Mouse (Mus musculus) CH12.LX (cell line): ENCODE data around the gene Fam151b. TPM values are rescaled to one million over a fixed set of nuclear protein-coding genes. Genes with fewer than 3 reads are reported as not detected.

Experiments used
- DNase-seq: peaks from one replicate; pipeline ENCODE4 v3.0.0-alpha.2; 2013; ENCODE audit errors: extremely low read depth
- H3K27ac ChIP-seq: 2 replicates; pipeline ENCODE4 v1.5.1; 2012; ENCODE audit warnings: low read depth, mild to moderate bottlenecking, control low read depth, moderate library complexity; ENCODE audit not compliant: insufficient read depth
- H3K27me3 ChIP-seq: replicated peaks from 2 replicates; pipeline ENCODE3; 2012; ENCODE audit warnings: inconsistent platforms
- H3K36me3 ChIP-seq, 2 experiments: replicated peaks in 1 of 2; 2 replicates each; pipeline versions ENCODE3 to v1.6.1; 2012; ENCODE audit warnings: inconsistent platforms in 1 of 2, low read length in 1 of 2, mild to moderate bottlenecking in 1 of 2, mixed read lengths in 1 of 2, moderate library complexity in 1 of 2; ENCODE audit not compliant: control insufficient read depth in 1 of 2, insufficient read depth in 1 of 2
- H3K4me1 ChIP-seq, 2 experiments: 2 replicates each; pipeline ENCODE4 v1.6.1; 2012; ENCODE audit warnings: inconsistent platforms in 1 of 2, moderate library complexity in 1 of 2; ENCODE audit not compliant: insufficient read depth in 2 of 2, control insufficient read depth in 1 of 2
- H3K4me2 ChIP-seq: 2 replicates; pipeline ENCODE4 v1.6.1; 2012; ENCODE audit warnings: low read depth, mild to moderate bottlenecking, control low read depth; ENCODE audit not compliant: poor library complexity, insufficient read depth, severe bottlenecking
- H3K4me3 ChIP-seq, 3 experiments: fragments of 150-350 bp in 1 of 3; sonication (generic) in 1 of 3; replicated peaks in 1 of 3; 2 replicates each; pipeline versions ENCODE3 to v1.5.1; 2011 to 2012; ENCODE audit warnings: low read depth in 2 of 3, low read length in 2 of 3, mild to moderate bottlenecking in 2 of 3, moderate library complexity in 2 of 3, control low read depth in 1 of 3, improper control_type of control experiment in 1 of 3, inconsistent platforms in 1 of 3, mixed read lengths in 1 of 3; ENCODE audit not compliant: poor library complexity in 1 of 3
- H3K79me2 ChIP-seq: replicated peaks from 2 replicates; pipeline ENCODE4 v1.6.1; 2012; ENCODE audit warnings: mild to moderate bottlenecking, moderate library complexity; ENCODE audit not compliant: control insufficient read depth, poor library complexity, insufficient read depth, severe bottlenecking; ENCODE audit errors: extremely low read depth
- H3K9ac ChIP-seq: 2 replicates; pipeline ENCODE4 v1.6.1; 2012; ENCODE audit warnings: low read depth, mild to moderate bottlenecking, control low read depth, moderate library complexity; ENCODE audit not compliant: insufficient read depth
- H3K9me3 ChIP-seq: replicated peaks from 2 replicates; pipeline ENCODE3; 2012; ENCODE audit warnings: low read length, inconsistent platforms, mixed read lengths
- BHLHE40 ChIP-seq: IDR thresholded peaks from 2 replicates; pipeline ENCODE4 v1.6.1; 2011; ENCODE audit warnings: mild to moderate bottlenecking, low read depth, low read length, improper control_type of control experiment
- CHD1 ChIP-seq: IDR thresholded peaks from 2 replicates; pipeline ENCODE4 v1.6.1; 2012; ENCODE audit warnings: low read depth, low read length, improper control_type of control experiment, inconsistent platforms
- EP300 ChIP-seq: IDR thresholded peaks from 2 replicates; pipeline ENCODE4 v1.6.1; 2011; ENCODE audit warnings: low read length, improper control_type of control experiment
- ETS1 ChIP-seq: conservative IDR thresholded peaks from 2 replicates; pipeline ENCODE4 v1.6.1; 2012; ENCODE audit warnings: low read depth, mild to moderate bottlenecking, inconsistent platforms, low read length, improper control_type of control experiment, moderate library complexity
- GABPA ChIP-seq: IDR thresholded peaks from 2 replicates; pipeline ENCODE4 v1.6.1; 2012; ENCODE audit warnings: low read depth, low read length, improper control_type of control experiment, inconsistent platforms; ENCODE audit not compliant: insufficient replicate concordance
- JUND ChIP-seq: conservative IDR thresholded peaks from 2 replicates; pipeline ENCODE4 v1.6.1; 2011; ENCODE audit warnings: low read depth, low read length, improper control_type of control experiment
- KAT2A ChIP-seq: IDR thresholded peaks from 2 replicates; pipeline ENCODE4 v1.6.1; 2012; ENCODE audit warnings: low read length, improper control_type of control experiment, inconsistent platforms; ENCODE audit not compliant: insufficient replicate concordance
- MAFK ChIP-seq: IDR thresholded peaks from 2 replicates; pipeline ENCODE4 v1.6.1; 2011; ENCODE audit warnings: low read length, improper control_type of control experiment; ENCODE audit not compliant: insufficient replicate concordance
- MAX ChIP-seq: IDR thresholded peaks from 2 replicates; pipeline ENCODE4 v1.6.1; 2011; ENCODE audit warnings: low read length, improper control_type of control experiment
- MAZ ChIP-seq: IDR thresholded peaks from 2 replicates; pipeline ENCODE4 v1.6.1; 2012; ENCODE audit warnings: low read depth, mild to moderate bottlenecking, inconsistent platforms, low read length, improper control_type of control experiment, moderate library complexity
- MXI1 ChIP-seq: IDR thresholded peaks from 2 replicates; pipeline ENCODE4 v1.6.1; 2011; ENCODE audit warnings: mild to moderate bottlenecking, low read depth, low read length, improper control_type of control experiment
- MYC ChIP-seq: IDR thresholded peaks from 2 replicates; pipeline ENCODE4 v1.6.1; 2011; ENCODE audit warnings: low read depth, mild to moderate bottlenecking, improper control_type of control experiment, low read length
- NRF1 ChIP-seq: IDR thresholded peaks from 2 replicates; pipeline ENCODE4 v1.6.1; 2014; ENCODE audit warnings: low read depth, mild to moderate bottlenecking, inconsistent platforms, low read length, improper control_type of control experiment, moderate library complexity
- PAX5 ChIP-seq: IDR thresholded peaks from 2 replicates; pipeline ENCODE4 v1.6.1; 2012; ENCODE audit warnings: low read length, inconsistent platforms, mixed read lengths
- POLR2A ChIP-seq: IDR thresholded peaks from 2 replicates; pipeline ENCODE4 v1.6.1; 2011; ENCODE audit warnings: low read depth, mild to moderate bottlenecking, improper control_type of control experiment, low read length
- RAD21 ChIP-seq: IDR thresholded peaks from 2 replicates; pipeline ENCODE4 v1.6.1; 2011; ENCODE audit warnings: low read depth, mild to moderate bottlenecking, low read length, improper control_type of control experiment, moderate library complexity
- SIN3A ChIP-seq: IDR thresholded peaks from 2 replicates; pipeline ENCODE4 v1.6.1; 2012; ENCODE audit warnings: low read length, improper control_type of control experiment, inconsistent platforms
- TBP ChIP-seq: conservative IDR thresholded peaks from 2 replicates; pipeline ENCODE4 v1.6.1; 2011; ENCODE audit warnings: low read depth, low read length, improper control_type of control experiment
- TCF12 ChIP-seq: IDR thresholded peaks from 2 replicates; pipeline ENCODE4 v1.6.1; 2014; ENCODE audit warnings: low read depth, mild to moderate bottlenecking, inconsistent platforms, low read length, improper control_type of control experiment
- UBTF ChIP-seq: IDR thresholded peaks from 2 replicates; pipeline ENCODE4 v1.6.1; 2012; ENCODE audit warnings: low read depth, mild to moderate bottlenecking, inconsistent platforms, low read length, improper control_type of control experiment, moderate library complexity
- USF1 ChIP-seq: IDR thresholded peaks from 2 replicates; pipeline ENCODE4 v1.6.1; 2014; ENCODE audit warnings: low read depth, mild to moderate bottlenecking, inconsistent platforms, low read length, improper control_type of control experiment
- USF2 ChIP-seq: conservative IDR thresholded peaks from 2 replicates; pipeline ENCODE4 v1.6.1; 2011; ENCODE audit warnings: low read depth, low read length, improper control_type of control experiment
- ZC3H11A ChIP-seq: IDR thresholded peaks from 2 replicates; pipeline ENCODE4 v1.6.1; 2012; ENCODE audit warnings: low read depth, mild to moderate bottlenecking, inconsistent platforms, low read length, improper control_type of control experiment
- ZKSCAN1 ChIP-seq: IDR thresholded peaks from 2 replicates; pipeline ENCODE4 v1.6.1; 2012; ENCODE audit warnings: low read depth, inconsistent platforms, low read length, improper control_type of control experiment, borderline replicate concordance
- ZMIZ1 ChIP-seq: IDR thresholded peaks from 2 replicates; pipeline ENCODE4 v1.6.1; 2012; ENCODE audit warnings: low read depth, mild to moderate bottlenecking, inconsistent platforms, low read length, improper control_type of control experiment
- ZNF384 ChIP-seq: IDR thresholded peaks from 2 replicates; pipeline ENCODE4 v1.6.1; 2012; ENCODE audit warnings: low read depth, low read length, improper control_type of control experiment, inconsistent platforms
- dilution Hi-C: fragments of 300-500 bp; cut with MboI; formaldehyde crosslinking; loops from 2 replicates; pipeline ENCODE4 v1.14.3; 2020; ENCODE audit warnings: low sequenced_read_pairs; ENCODE audit not compliant: extremely low pct_unique_long_range_greater_than_20kb, extremely low pct_ligation_motif_present
- in situ Hi-C: fragments of 300-500 bp; cut with MboI; formaldehyde crosslinking; loops from 3 replicates; pipeline ENCODE4 v1.14.3; 2019; ENCODE audit warnings: low sequenced_read_pairs, low pct_ligation_motif_present, low pct_unique_long_range_greater_than_20kb, mixed read lengths
- polyA plus RNA-seq: library from polyadenylated mRNA; unstranded; fragments of >175 nt; gene quantifications from 2 replicates; pipeline ENCODE4 v1.2.1, GENCODE M21; 2012; ENCODE audit warnings: low read depth; ENCODE audit not compliant: insufficient read length
- total RNA-seq, 2 experiments: library from RNA; depleted of rRNA; stranded (reverse); fragments of 300-350 nt in 1 of 2; fragments of >200 nt in 1 of 2; gene quantifications; 2 replicates each; pipeline ENCODE4 v1.2.3; 2012 to 2014

Fam151b gene
- total and polyA plus RNA-seq, 3 experiments: 2.5 to 5.2 (median 3.7) TPM

DNA sequence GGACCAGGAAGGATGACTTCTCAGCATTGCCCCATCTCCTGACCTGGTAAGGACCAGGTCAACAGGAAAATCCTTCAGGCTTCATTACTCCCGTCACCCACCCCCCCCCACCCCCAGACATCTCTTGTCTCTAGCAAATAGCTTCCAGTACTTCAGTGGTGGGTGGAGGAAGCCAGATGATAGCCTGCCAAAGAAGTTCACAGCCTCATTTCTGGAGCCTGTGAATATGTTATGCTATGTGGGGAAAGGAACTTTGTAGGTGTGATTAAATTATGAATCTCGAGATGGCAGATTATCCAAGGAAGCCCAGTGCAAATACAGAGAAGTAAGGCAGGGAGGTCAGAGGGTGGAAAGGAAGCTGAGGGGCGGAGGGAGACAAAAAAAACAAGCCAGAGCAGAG is 60.1 kb downstream of the Fam151b start:
- in situ Hi-C loops (no loop called here), dilution Hi-C loops (no loop called here)
- no peaks in the 10 kb centered on the region for H3K27me3 ChIP-seq
- H3K36me3 ChIP-seq: no peaks in the 10 kb centered on the region
- H3K9ac ChIP-seq: no peak overlapping the region
- no peak overlapping the region for H3K27ac ChIP-seq
- H3K9me3 ChIP-seq: peaks cover 12% of the 10 kb centered on the region
- TF ChIP-seq MYC: no peak
- TF ChIP-seq MAZ: no peak
- TF ChIP-seq EP300: no peak
- no peak for TF ChIP-seq RAD21
- no peak for TF ChIP-seq POLR2A
- TF ChIP-seq TBP: no peak
- no peak for TF ChIP-seq SIN3A
- no peak for TF ChIP-seq USF2
- TF ChIP-seq CHD1: no peak
- no peak for TF ChIP-seq MXI1
- no peak for TF ChIP-seq ZKSCAN1
- no peak for TF ChIP-seq USF1
- no peak for DNase-seq
- H3K4me3 ChIP-seq: no peak overlapping the region
- H3K79me2 ChIP-seq: no peaks in the 10 kb centered on the region
- H3K4me2 ChIP-seq: no peak overlapping the region
- H3K4me1 ChIP-seq: no peaks in the 10 kb centered on the region

DNA sequence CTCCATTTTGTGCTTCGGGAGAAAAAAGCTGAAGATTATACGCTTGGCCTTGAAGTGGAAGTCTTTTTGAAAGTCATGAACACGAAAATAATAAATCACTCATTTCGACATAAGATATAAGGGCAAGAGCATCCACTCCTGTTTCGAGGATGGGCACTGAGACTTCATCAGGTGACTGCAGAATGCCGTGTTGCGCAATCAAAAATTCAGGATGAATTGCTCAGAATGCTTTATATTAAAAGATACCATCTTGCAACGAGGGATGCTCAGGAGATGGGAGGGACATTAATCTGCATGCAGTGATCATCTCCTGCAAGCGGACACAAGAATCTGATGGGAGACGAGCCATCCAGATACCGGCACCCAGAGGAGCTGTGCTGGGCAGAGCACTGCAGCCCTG is 64.2 kb downstream of the Fam151b start:
- H3K4me3 ChIP-seq: no peak overlapping the region
- no peaks in the 10 kb centered on the region for H3K9me3 ChIP-seq
- dilution Hi-C loops (no loop called here), in situ Hi-C loops (no loop called here)
- no peaks in the 10 kb centered on the region for H3K27me3 ChIP-seq
- DNase-seq: no peak
- no peak overlapping the region for H3K27ac ChIP-seq
- H3K9ac ChIP-seq: no peak overlapping the region
- no peaks in the 10 kb centered on the region for H3K79me2 ChIP-seq
- no peaks in the 10 kb centered on the region for H3K4me1 ChIP-seq
- H3K36me3 ChIP-seq: no peaks in the 10 kb centered on the region
- TF ChIP-seq MAFK (no peak), ZNF384 (no peak), ZC3H11A (no peak), BHLHE40 (no peak), NRF1 (no peak), PAX5 (no peak), MAX (no peak), JUND (no peak), EP300 (no peak), GABPA (no peak), ETS1 (no peak), UBTF (no peak), RAD21 (no peak), TCF12 (no peak), MXI1 (no peak), USF2 (no peak), ZMIZ1 (no peak), TBP (no peak), KAT2A (no peak)
- H3K4me2 ChIP-seq: no peak overlapping the region
